Mouse (Mus musculus): ENCODE results near the gene 1110008P14Rik. TPM values are rescaled to one million over a fixed set of nuclear protein-coding genes. Genes with fewer than 3 reads are reported as not detected.
"Not testable (repeated sequence)": the region's sequence is repeated elsewhere in the genome, so short reads cannot be mapped to it uniquely, and the experiment has no call there.

Gene 1110008P14Rik
- total RNA-seq, 4 experiments from 2014 or later = 43.8 to 49.1 (median 45.3) TPM

DNA sequence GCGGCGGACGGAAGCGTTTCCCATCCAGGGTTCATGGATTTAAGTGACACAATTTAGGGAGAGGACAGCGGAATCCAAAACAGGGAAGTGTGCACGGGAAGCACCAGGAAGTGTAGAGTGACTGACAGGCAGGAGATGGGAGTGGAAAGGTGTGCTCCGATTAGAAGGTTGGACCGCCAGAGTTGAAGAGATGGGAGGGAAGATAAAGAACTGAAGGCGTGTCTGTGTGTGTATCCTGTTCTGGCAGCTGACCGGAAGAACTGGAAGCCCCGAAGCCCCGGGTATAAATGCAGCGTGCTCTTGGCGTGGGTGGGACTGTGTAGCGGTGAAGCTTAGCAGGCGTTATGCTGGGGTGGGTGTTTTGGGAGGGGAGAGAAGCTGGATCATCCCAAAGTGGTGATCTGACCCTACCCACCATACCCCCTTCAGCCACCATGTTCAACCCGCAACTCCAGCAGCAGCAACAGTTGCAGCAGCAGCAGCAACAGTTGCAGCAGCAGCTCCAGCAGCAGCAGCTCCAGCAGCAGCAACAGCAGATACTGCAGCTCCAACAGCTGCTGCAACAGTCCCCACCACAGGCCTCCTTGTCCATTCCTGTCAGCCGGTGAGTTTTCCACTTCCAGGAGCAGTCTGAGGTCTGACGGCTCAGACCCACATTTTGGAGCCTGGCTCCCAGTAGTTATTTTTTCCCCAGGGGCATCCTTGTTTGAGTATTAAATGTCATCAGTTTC lies 18.2 kb downstream of the 1110008P14Rik start:
- DNase-seq (ENCODE audit: low spot score) = peak; percentile 64

DNA sequence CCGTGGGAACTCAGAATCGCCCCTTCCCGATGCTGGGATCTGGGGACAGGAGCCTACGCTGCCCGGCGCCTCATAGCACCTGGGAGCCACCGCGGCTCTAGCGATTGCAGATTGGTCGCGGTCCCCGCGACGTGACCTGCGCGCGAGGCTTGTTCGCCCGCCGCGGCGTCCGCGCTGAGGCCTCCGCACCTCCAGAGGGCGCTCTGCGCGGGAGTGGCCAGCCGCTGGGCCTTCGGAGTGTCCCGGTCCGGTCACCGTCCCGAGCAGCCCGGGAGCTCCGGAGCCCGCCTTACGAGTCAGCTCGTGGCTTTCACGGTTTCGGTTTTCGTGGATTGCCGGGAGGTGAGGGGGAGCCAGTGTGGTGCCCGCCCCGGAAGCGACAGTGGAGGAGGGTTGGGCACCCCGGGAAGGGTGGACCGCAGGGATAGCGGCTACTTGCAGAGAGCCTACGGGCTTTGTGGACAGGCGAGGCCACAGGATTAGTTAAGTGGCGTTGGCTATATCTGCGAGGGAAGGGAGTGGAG lies 18.9 kb downstream of the 1110008P14Rik start:
- peak; percentile 89 for DNase-seq (ENCODE audit: low spot score)

- DNase-seq (ENCODE audit: low spot score) = not testable (repeated sequence)
Measured at GRCm38 (mm10) chr2:32362274-32362673, 19.5 kb downstream of the 1110008P14Rik start.

- peak; percentile 56 for DNase-seq (ENCODE audit: low spot score)
Measured at GRCm38 (mm10) chr2:32361437-32361836, 20.3 kb downstream of the 1110008P14Rik start.

DNA sequence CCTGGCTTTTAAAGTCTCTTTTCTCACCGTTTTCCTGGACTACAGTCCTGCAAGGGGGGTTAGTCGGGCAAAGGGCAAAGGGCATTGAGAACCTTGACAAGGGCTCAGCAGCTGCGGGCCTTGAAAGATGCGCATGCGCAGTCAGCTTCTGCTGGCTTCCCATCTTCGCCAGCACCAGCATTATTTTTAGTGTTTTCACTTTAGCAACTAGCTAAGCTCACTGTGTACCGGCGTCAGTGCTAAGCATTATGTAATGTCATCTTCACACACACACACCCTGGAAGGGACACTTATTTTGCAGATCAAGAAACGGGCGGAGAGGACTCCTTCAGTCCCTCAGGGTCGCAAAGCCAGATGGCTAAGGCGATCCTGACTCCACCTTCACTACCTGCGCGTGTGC lies 21.0 kb downstream of the 1110008P14Rik start:
- peak; percentile 79 for DNase-seq (ENCODE audit: low spot score)

GRCm38 (mm10) chr2:32358381-32358780 lies 23.4 kb downstream of the 1110008P14Rik start:
- DNase-seq (ENCODE audit: low spot score) = no peak

DNA sequence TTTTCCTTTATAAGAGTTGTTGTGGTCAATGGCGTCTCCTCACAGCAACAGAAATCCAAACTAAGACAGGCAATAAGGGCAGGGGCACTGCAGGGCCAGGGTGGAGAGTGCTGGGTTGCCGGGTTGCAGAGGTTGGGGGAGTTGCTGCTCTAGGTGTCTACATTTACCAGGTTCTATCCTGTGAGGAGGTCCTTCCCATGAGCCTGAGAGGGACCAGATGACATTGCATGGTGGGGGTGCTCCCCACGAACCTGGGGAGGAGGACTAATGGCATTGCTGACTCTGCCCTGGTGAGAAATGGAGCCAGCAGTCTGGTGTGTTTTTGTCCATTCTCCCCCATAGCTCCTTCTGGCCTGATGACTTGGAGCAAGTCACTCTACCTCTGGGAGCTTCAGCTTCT lies 24.0 kb downstream of the 1110008P14Rik start:
- DNase-seq (ENCODE audit: low spot score) = no peak

- DNase-seq (ENCODE audit: low spot score) = no peak
Measured at GRCm38 (mm10) chr2:32356216-32356615, 25.5 kb downstream of the 1110008P14Rik start.

GRCm38 (mm10) chr2:32354336-32354895 lies 27.3 kb downstream of the 1110008P14Rik start:
- no peak for DNase-seq (ENCODE audit: low spot score)

- no peak for DNase-seq (ENCODE audit: low spot score)
Measured at GRCm38 (mm10) chr2:32353836-32354235, 27.9 kb downstream of the 1110008P14Rik start.

GRCm38 (mm10) chr2:32353007-32353542 lies 28.7 kb downstream of the 1110008P14Rik start, which contains the start of gene Dnm1:
Gene Dnm1 (minus strand): TSS chr2:32353338.
- peak; percentile 85 for DNase-seq (ENCODE audit: low spot score)

GRCm38 (mm10) chr2:32352151-32353006 lies 29.4 kb downstream of the 1110008P14Rik start, which contains the start of gene Ciz1:
Gene Ciz1 (plus strand): TSS chr2:32352327.
- no peak for DNase-seq (ENCODE audit: low spot score)

DNA sequence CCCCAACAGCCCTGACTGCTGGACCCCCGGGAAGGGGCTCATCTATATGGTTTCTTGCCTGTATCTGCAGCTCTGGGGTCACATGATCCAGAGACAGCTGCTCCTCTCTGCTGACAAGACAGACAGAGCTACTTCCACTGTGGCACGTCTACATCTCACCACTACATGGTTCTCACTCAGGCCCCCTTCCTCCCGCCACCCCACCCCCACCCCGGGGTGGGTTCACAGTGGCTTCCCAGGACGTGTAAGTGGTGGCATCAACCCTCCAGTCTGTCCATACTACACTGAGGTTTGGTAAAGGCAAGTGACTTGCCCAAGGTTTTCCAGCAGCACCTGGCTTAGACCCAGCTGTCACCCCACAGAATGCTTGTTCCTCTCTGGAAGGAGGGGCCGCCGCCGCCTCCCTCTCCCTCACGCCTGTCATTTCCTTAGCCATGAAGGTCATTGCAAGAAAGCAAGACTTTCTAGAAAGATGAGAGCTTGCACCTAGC lies 30.2 kb downstream of the 1110008P14Rik start:
- no peak for DNase-seq (ENCODE audit: low spot score)

GRCm38 (mm10) chr2:32350471-32351051 lies 31.2 kb downstream of the 1110008P14Rik start:
- DNase-seq (ENCODE audit: low spot score) = no peak

DNA sequence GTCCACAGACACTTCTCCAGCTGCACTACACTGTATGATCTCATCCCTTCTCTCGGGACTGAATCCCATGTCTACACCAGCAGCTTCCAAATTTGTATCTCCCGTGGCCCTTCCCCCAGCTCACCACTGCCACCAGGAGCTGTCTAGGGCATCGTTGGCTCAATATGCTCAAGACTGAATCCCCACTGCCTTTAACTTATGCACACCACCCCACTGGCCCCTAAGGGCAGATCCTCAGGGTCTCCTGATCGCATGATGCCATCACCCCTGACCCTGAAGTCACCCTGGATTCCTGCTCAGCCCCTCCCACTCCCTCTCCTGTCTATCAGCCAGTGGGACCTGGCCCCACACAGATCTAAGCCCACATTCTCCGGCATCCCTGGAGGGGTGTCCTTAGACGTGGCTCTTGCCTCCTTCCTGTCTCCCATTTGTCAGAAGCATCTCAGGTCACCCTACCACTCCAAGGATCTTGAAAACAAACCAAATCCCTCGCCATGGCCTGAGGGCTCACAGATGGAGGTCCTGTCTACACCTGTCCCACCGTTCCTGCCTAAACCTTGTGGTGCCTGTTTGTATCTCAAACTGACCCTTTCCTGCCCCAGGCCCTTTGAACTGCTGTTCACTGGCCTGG lies 32.0 kb downstream of the 1110008P14Rik start:
- DNase-seq (ENCODE audit: low spot score) = no peak

- DNase-seq (ENCODE audit: low spot score) = no peak
Measured at GRCm38 (mm10) chr2:32348311-32348710, 33.4 kb downstream of the 1110008P14Rik start.

- no peak for DNase-seq (ENCODE audit: low spot score)
Measured at GRCm38 (mm10) chr2:32347019-32347418, 34.7 kb downstream of the 1110008P14Rik start.

GRCm38 (mm10) chr2:32344598-32345321 lies 37.0 kb downstream of the 1110008P14Rik start:
- DNase-seq (ENCODE audit: low spot score) = no peak

- no peak for DNase-seq (ENCODE audit: low spot score)
Measured at GRCm38 (mm10) chr2:32344056-32344455, 37.7 kb downstream of the 1110008P14Rik start.

GRCm38 (mm10) chr2:32343351-32343671 lies 38.4 kb downstream of the 1110008P14Rik start:
- DNase-seq (ENCODE audit: low spot score) = no peak

Data from heart, adult 8-10 months (tissue).